Mouse (Mus musculus) kidney, embryonic 15.5 days (tissue): ENCODE results near the gene Pdzrn4. TPM values are rescaled to one million over a fixed set of nuclear protein-coding genes. Genes with fewer than 3 reads are reported as not detected.

Experiments used
- ATAC-seq: fragments of 200-750 bp; cut with Nextera tagmentation; replicated peaks from 2 replicates; pipeline ENCODE4 v1.8.0; 2017; ENCODE audit warnings: moderate TSS enrichment; ENCODE audit not compliant: low FRiP score
- H3K27ac ChIP-seq: fragments of 300-500 bp; sonication (generic); 2 replicates; pipeline ENCODE4 v1.5.1; 2015; ENCODE audit warnings: mild to moderate bottlenecking, inconsistent platforms
- H3K27me3 ChIP-seq: fragments of 300-500 bp; sonication (generic); 2 replicates; pipeline ENCODE4 v1.6.1; 2015; ENCODE audit warnings: inconsistent platforms
- H3K36me3 ChIP-seq: fragments of 300-500 bp; sonication (generic); 2 replicates; pipeline ENCODE4 v1.6.1; 2015; ENCODE audit warnings: inconsistent platforms
- H3K4me1 ChIP-seq: fragments of 300-500 bp; sonication (generic); 2 replicates; pipeline ENCODE4 v1.6.1; 2015; ENCODE audit warnings: inconsistent platforms
- H3K4me2 ChIP-seq: fragments of 300-500 bp; sonication (generic); 2 replicates; pipeline ENCODE4 v1.6.1; 2015; ENCODE audit warnings: moderate library complexity, mild to moderate bottlenecking, inconsistent platforms
- H3K4me3 ChIP-seq: fragments of 300-500 bp; sonication (generic); replicated peaks from 2 replicates; pipeline ENCODE4 v1.5.1; 2015; ENCODE audit warnings: mild to moderate bottlenecking, inconsistent platforms
- H3K9ac ChIP-seq: fragments of 300-500 bp; sonication (generic); 2 replicates; pipeline ENCODE4 v1.6.1; 2015; ENCODE audit warnings: mild to moderate bottlenecking, inconsistent platforms
- H3K9me3 ChIP-seq: fragments of 300-500 bp; sonication (generic); replicated peaks from 2 replicates; pipeline ENCODE4 v1.6.1; 2016; ENCODE audit warnings: inconsistent platforms
- WGBS: fragments of 180-500 bp; shearing (Covaris S2); methylation state at CpG from one replicate; pipeline ENCODE4 v1.1.7; 2015; ENCODE audit warnings: mixed read lengths; 5-methylcytosine and 5-hydroxymethylcytosine counted together
- polyA plus RNA-seq: library from polyadenylated mRNA; unstranded; fragments of >200 nt; fragmentation: Nextera tagmentation; extraction: Ambion mirVana; gene quantifications from 2 replicates; pipeline ENCODE4 v1.2.1, GENCODE M21; 2015

The Pdzrn4 gene
- polyA plus RNA-seq, 1 experiment from 2014 or later, result 2.4 TPM

DNA sequence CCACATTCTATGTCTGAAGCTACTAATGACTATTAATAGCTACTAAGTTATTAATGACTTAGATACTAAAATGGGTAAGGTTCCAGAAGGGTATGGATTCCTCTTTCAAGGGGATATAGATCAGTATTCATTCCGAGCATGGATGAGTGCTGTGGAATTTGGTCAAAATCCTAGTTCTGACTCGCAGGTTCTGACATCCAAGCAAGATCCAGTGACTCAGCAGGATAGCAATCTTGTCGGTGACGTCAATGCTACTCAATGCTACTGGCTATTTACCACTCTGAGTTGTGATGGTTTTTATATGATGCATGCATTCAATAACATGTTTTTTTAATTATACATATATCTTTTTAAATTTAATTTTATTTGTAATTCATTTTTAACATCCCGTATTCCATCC, 279.4 kb downstream of the Pdzrn4 start:
- H3K4me2 ChIP-seq, result no peak overlapping the region
- 89% methylated on average over 5 of the region's 5 CpGs for WGBS

DNA sequence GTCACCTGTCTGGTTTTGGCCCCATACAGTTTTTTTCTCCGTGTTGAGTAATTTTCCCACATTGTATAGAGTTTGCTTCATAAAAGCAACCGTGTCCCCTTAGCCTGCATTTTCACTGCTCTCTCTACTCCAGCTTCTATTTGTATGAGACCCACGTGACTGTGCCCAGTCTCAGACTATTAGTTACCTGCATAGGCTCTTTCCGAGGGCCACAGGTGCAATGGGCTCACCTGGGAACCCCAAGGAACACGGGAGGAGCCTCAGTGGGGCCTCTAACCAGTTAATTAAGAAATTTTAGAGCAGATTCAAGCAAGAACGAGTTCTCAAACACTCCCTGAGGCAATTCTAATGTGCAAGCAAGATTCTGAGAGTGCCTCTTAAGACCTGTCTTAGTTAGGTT, 281.7 kb downstream of the Pdzrn4 start:
- Histone ChIP-seq H3K4me3 (no peak overlapping the region), H3K9me3 (no peaks in the 10 kb centered on the region), H3K9ac (no peak overlapping the region), H3K27me3 (no peaks in the 10 kb centered on the region), H3K27ac (no peak overlapping the region), H3K36me3 (no peaks in the 10 kb centered on the region), H3K4me2 (no peak overlapping the region), H3K4me1 (no peaks in the 10 kb centered on the region)
- WGBS, result 79% methylated on average over 6 of the region's 6 CpGs
- no peak for ATAC-seq

More for the DNA sequence above, 279.4 kb downstream of the Pdzrn4 start:
- no peak overlapping the region for H3K4me3 ChIP-seq
- no peak overlapping the region for H3K27ac ChIP-seq
- ATAC-seq, result no peak
- no peaks in the 10 kb centered on the region for H3K36me3 ChIP-seq
- no peaks in the 10 kb centered on the region for H3K27me3 ChIP-seq
- no peaks in the 10 kb centered on the region for H3K4me1 ChIP-seq
- H3K9me3 ChIP-seq, result no peaks in the 10 kb centered on the region
- no peak overlapping the region for H3K9ac ChIP-seq

DNA sequence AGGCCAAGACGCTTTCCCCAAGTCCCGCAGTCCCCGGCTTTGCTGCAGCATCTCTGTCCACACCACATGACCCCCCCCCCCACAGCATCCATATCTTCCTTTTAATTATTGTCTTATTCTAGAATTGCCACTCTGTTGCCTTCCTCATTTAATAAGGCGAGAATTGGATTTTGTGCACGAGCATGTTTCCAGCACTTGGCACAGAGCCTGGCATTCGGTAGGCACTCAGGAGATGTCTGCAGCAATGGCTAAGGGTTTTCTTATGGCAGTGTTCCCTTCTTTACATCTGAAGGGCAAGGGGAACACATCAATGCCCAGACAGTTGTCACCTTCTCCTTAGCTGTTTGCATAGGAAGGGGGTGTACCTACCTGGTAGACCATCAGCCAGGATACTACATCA, 282.9 kb downstream of the Pdzrn4 start:
- H3K27ac ChIP-seq, result no peak overlapping the region
- no peak overlapping the region for H3K4me2 ChIP-seq
- no peak for ATAC-seq

DNA sequence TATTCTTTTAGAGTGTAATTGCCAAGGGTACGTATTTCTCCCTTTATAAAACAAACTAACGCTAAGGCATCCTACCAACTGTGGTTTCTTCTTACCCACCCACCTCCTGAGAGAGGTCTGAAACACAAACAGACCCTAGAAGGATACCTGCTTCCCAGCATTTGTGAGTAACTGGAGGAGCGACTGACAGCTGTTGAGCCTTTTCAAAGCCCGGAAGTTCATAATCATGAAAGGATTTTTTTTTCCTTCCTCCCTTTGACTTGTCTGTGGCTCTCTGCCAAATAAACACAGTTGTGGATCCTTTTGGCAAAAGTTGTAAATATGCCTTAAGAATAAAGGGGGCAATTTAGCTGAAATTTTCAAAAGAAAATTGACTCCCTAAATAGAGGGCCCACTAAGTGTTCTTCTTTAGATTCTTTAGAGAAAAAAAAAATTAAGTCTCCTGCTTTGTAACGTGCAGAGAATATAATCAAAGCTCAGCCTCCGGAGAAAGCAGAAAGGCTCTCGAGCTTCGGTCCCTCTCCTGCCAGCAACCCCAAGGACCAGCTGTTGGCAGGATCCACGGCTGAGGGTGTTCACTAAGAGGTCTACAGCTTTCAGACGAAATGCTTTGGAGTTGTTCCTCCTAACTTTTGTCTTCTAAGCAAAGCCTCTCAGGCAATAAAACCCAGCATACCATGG, 299.7 kb downstream of the Pdzrn4 start:
- Histone ChIP-seq H3K9ac (no peak overlapping the region), H3K36me3 (no peaks in the 10 kb centered on the region), H3K27ac (no peak overlapping the region), H3K4me2 (peak overlapping the region; percentile 3; the same call in 1 of the 2 replicates), H3K4me3 (no peak overlapping the region), H3K9me3 (no peaks in the 10 kb centered on the region), H3K27me3 (no peaks in the 10 kb centered on the region), H3K4me1 (peaks cover 8% of the 10 kb centered on the region)
- 45% methylated on average over 10 of the region's 10 CpGs for WGBS
- no peak for ATAC-seq

More for the DNA sequence above, 282.9 kb downstream of the Pdzrn4 start:
- Histone ChIP-seq H3K9ac (no peak overlapping the region), H3K27me3 (no peaks in the 10 kb centered on the region), H3K9me3 (no peaks in the 10 kb centered on the region), H3K36me3 (no peaks in the 10 kb centered on the region), H3K4me1 (no peaks in the 10 kb centered on the region), H3K4me3 (no peak overlapping the region)
- 93% methylated on average over 6 of the region's 6 CpGs for WGBS

DNA sequence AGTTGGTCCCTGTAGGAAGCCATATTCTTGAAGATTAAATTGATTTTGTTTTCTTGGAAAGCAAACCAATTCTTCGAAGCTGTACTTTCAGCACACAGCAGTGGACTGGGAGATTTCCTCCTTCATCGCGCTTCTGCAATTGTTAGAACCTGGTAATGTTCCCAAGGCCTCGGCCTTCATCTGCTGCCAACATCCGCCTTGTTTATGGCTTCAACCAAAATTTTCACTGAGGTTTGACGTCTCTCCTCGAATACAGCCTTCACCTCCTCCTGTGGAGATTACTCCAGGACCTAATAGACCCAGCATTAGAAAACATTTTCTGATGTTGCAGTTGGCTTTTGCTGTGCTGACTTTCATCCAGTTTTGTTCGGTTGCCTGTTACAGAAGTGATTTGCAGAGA, 307.5 kb downstream of the Pdzrn4 start:
- Histone ChIP-seq H3K27me3 (no peaks in the 10 kb centered on the region), H3K9me3 (no peaks in the 10 kb centered on the region), H3K4me3 (no peak overlapping the region), H3K4me2 (no peak overlapping the region), H3K9ac (no peak overlapping the region), H3K4me1 (no peaks in the 10 kb centered on the region), H3K27ac (no peak overlapping the region), H3K36me3 (no peaks in the 10 kb centered on the region)
- no peak for ATAC-seq
- WGBS, result 82% methylated on average over 8 of the region's 8 CpGs

DNA sequence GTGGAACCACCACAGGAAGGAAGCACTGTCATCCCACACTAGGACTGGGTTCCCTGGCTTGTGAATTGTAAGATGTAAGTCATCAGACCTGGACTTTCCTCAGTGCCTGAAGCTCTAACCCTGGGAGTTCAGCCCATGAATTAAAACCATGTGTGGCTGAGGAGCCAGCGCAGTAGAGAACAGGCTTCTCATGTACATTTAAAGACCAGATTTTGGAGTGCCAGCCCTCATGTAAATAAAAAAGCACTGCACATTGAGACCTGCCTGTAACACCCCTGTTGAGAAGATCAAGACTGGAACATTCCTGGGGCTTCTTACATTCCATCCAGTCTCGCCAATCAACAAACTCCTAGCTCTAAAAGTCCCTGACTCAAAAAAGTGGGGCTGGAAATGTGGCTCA, 342.0 kb downstream of the Pdzrn4 start:
- WGBS, result 80% methylated on average over 2 of the region's 2 CpGs
- H3K9ac ChIP-seq, result no peak overlapping the region
- H3K4me2 ChIP-seq, result no peak overlapping the region
- no peaks in the 10 kb centered on the region for H3K9me3 ChIP-seq
- no peak for ATAC-seq
- H3K27me3 ChIP-seq, result no peaks in the 10 kb centered on the region
- H3K4me3 ChIP-seq, result no peak overlapping the region
- no peak overlapping the region for H3K27ac ChIP-seq
- H3K36me3 ChIP-seq, result no peaks in the 10 kb centered on the region
- no peaks in the 10 kb centered on the region for H3K4me1 ChIP-seq

DNA sequence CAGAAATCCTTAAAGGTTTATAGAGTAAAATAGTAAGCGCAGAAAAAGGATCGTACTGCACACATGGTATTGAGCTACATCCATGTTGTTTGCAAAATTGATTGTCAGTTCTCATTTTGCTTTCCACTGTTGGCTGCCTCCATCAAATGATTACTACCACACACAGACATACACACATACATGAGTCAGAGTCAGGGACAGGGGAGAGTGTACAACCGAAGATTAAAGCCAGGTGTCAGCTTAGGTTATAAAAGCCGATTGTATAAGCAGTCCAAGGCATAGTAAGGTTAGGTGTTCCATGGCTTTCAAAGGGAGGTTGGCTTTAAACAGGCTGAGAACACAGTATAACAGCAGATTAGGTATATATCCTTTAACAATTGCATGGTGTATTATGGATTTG, 343.2 kb downstream of the Pdzrn4 start:
- Histone ChIP-seq H3K4me3 (no peak overlapping the region), H3K27ac (no peak overlapping the region), H3K4me2 (no peak overlapping the region), H3K9ac (no peak overlapping the region), H3K4me1 (no peaks in the 10 kb centered on the region), H3K27me3 (no peaks in the 10 kb centered on the region), H3K9me3 (no peaks in the 10 kb centered on the region), H3K36me3 (no peaks in the 10 kb centered on the region)
- no peak for ATAC-seq
- 86% methylated on average over 4 of the region's 4 CpGs for WGBS

DNA sequence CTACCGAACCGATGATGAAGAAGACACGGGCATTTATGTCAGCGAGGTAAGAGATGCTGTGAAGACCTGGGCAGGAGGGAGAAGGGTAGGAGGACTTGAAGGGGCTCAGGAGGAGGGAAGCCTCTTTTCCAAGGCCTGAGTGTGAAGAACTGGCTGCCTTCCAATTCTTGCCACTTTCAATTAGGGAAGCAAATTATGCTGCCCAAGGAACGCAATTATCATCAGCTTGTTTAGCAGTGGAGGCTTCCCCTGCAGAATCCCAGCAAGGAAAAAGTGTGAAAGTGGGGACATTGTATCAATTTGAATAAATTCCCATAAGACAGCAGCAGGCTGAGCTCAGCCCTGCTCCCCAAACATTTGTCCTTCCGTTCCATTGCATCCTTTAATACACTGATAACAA, 346.9 kb downstream of the Pdzrn4 start:
- no peaks in the 10 kb centered on the region for H3K4me1 ChIP-seq
- H3K4me3 ChIP-seq, result no peak overlapping the region
- no peak overlapping the region for H3K27ac ChIP-seq
- no peaks in the 10 kb centered on the region for H3K27me3 ChIP-seq
- H3K4me2 ChIP-seq, result no peak overlapping the region
- no peak overlapping the region for H3K9ac ChIP-seq
- WGBS, result 79% methylated on average over 6 of the region's 6 CpGs
- no peaks in the 10 kb centered on the region for H3K9me3 ChIP-seq
- no peak for ATAC-seq
- H3K36me3 ChIP-seq, result no peaks in the 10 kb centered on the region

DNA sequence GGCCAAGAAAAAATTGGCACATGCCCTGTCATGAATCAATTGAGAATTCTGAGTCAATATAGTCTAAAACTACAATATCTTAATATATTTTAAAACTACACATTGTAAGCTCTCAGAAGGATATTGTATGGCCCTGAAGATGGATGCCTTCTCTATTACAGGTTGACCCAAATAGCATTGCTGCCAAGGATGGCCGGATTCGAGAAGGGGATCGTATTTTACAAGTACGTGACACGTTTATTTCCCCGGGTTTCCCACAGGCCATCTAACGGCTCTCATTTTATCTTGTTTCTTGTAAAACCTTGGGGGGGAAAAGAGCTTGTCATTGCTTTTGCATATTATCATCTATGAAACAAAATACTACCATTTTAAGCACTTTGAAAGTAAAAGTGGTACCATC, 349.4 kb downstream of the Pdzrn4 start:
- 44% methylated on average over 7 of the region's 7 CpGs for WGBS
- no peak overlapping the region for H3K4me2 ChIP-seq
- no peaks in the 10 kb centered on the region for H3K9me3 ChIP-seq
- no peak overlapping the region for H3K9ac ChIP-seq
- no peaks in the 10 kb centered on the region for H3K27me3 ChIP-seq
- no peaks in the 10 kb centered on the region for H3K36me3 ChIP-seq
- no peak for ATAC-seq
- no peaks in the 10 kb centered on the region for H3K4me1 ChIP-seq
- no peak overlapping the region for H3K27ac ChIP-seq
- H3K4me3 ChIP-seq, result no peak overlapping the region

DNA sequence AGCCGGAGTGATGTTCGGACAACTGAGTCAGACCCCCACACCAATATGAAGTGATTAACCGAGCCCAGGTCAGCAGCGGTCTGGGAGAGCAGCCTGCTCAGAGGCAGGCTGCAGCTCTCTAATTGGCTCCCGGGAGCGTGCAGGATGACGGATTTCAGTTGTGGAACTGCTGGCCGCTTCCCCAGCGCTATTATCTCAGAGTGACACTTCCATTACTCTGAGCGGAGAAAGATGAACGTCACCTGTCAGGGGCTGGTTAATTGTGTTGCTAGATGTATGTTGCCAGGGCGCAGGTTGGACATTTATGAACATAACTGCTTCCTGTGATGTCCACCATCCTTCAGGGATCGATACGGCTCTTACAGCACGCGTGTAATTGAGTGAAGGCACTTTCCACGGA, 355.5 kb downstream of the Pdzrn4 start:
- H3K4me3 ChIP-seq, result no peak overlapping the region
- H3K9me3 ChIP-seq, result no peaks in the 10 kb centered on the region
- H3K4me2 ChIP-seq, result no peak overlapping the region
- H3K27ac ChIP-seq, result no peak overlapping the region
- no peaks in the 10 kb centered on the region for H3K36me3 ChIP-seq
- 81% methylated on average over 17 of the region's 17 CpGs for whole genome bisulfite sequencing
- H3K27me3 ChIP-seq, result no peaks in the 10 kb centered on the region
- H3K9ac ChIP-seq, result no peak overlapping the region
- H3K4me1 ChIP-seq, result no peaks in the 10 kb centered on the region
- no peak for ATAC-seq

DNA sequence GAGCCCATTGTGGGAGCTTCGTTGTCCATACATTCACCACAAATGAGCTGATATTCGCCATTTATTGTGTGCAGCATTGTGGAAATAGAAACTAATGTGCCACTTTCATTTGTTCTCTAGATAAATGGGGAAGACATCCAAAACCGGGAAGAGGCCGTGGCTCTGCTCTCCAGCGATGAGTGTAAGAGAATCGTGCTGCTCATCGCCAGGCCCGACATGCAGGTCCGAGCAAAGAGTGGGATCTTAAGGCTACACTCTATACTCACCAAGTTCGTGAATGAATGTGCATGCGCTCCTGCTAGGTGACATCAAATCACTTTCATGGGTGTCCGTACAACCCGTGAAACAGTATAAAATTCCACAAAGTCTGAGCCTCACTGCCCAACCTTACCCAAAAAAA, 355.9 kb downstream of the Pdzrn4 start:
- Histone ChIP-seq H3K27ac (no peak overlapping the region), H3K4me3 (no peak overlapping the region), H3K4me2 (no peak overlapping the region), H3K36me3 (no peaks in the 10 kb centered on the region), H3K27me3 (no peaks in the 10 kb centered on the region), H3K9me3 (no peaks in the 10 kb centered on the region), H3K9ac (no peak overlapping the region), H3K4me1 (no peaks in the 10 kb centered on the region)
- no peak for ATAC-seq
- WGBS, result 92% methylated on average over 13 of the region's 13 CpGs

DNA sequence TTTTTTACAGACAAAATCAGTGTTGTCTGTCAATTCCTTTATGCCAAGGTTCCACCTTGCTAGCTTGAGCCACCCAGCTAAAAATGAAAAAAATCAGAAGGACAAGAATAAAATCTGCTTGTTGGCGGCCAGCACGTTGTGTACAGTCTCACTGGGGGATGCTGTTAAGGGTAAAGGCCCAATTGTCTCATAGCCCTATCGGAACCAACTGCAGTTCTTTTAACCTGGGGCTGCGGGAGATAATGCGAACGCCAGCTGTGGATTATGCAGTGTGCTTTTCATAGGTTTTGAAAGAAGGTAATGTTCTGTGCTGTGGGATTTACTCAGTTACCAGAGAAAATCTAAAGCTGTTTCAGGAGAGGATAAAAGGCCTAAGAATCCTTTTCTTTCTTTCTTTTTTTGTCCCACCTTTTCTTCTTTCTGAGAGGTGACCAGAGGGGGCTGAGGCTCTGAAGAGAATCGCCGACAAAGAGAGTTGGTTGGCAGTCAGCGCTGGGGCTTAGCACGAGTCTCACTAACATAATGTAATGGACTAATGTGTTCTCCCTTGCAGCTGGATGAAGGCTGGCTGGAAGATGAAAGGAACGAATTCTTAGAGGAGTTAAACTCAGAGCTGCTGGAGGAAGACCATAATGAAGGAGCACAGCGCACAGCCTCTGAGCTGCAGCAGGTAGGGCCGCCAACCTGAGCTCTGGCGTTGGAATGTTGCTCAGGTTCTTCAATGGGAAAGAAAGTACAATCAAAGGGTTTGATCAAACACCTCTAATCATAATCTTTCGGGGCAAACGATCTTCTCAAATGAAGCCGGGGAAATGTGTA, 360.6 kb downstream of the Pdzrn4 start:
- no peaks in the 10 kb centered on the region for H3K36me3 ChIP-seq
- H3K9me3 ChIP-seq, result no peaks in the 10 kb centered on the region
- H3K9ac ChIP-seq, result no peak overlapping the region
- H3K27me3 ChIP-seq, result no peaks in the 10 kb centered on the region
- H3K27ac ChIP-seq, result no peak overlapping the region
- WGBS, result 76% methylated on average over 17 of the region's 17 CpGs
- no peaks in the 10 kb centered on the region for H3K4me1 ChIP-seq
- no peak for ATAC-seq
- no peak overlapping the region for H3K4me2 ChIP-seq
- no peak overlapping the region for H3K4me3 ChIP-seq
